Mouse (Mus musculus): Measurements from ENCODE around the gene Olfr851. TPM values are rescaled to one million over a fixed set of nuclear protein-coding genes. Genes with fewer than 3 reads are reported as not detected.

Olfr851 gene
- polyA plus RNA-seq (2017; shearing (Covaris generic)) = not detected

GRCm38 (mm10) chr9:19492995-19493394 lies at the start of gene Olfr851:
Gene Olfr851, plus strand, starts transcription at chr9:19493295.

DNA sequence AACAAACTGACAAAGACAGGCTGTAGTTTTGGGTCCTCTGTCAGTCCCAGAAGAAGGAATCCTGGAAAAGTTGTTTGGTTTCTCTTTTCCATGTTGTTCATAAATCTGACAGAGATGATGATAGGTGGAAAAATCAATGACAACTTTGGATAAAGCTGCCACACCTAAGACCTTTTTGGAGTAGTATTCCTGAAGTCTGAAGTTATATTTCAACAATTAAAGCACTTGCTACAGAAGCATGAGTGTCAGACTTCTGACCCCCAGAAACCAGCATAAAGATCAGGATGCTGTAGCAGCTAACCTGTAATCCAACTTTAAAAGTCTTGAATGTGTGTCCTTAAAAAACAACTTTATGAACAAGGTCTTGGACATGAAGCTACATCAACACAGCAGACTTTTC lies 14.9 kb upstream of the Olfr851 start, which contains the start of gene Olfr850:
Olfr850 (minus strand) TSS at position 101 of the 400 bp plus-strand sequence.

DNA sequence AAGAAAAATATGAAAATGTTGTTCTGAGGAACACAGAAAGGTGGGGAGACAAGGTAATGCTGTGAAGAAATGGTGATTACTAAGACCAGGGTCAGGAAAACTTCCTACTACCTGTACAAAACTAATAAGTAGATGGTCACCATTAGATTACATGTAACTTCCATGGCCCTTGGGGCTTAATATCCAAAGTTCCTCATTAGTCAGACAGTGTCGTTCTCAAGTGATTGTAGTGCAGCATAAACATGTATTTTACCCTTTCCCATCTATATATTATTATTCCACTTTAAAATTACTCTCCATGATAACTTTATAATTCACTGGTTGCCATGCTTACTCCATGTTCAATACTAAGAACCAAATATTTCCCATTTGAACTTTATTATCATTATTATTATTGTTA lies 47.9 kb downstream of the Olfr851 start, which contains the start of gene Olfr853:
Olfr853 (minus strand) TSS at position 101 of the 400 bp plus-strand sequence.

Other genes with a start within 250 kb of the Olfr851 start
- gene Olfr843, start 241.3 kb upstream of the Olfr851 start, polyA plus RNA-seq (2017; shearing (Covaris generic)) = not detected
- not detected for gene Olfr844, start 176.9 kb upstream of the Olfr851 start, polyA plus RNA-seq (2017; shearing (Covaris generic))
- gene Olfr845, start 156.8 kb upstream of the Olfr851 start, polyA plus RNA-seq (2017; shearing (Covaris generic)) = not detected
- not detected for gene Olfr846, start 129.3 kb upstream of the Olfr851 start, polyA plus RNA-seq (2017; shearing (Covaris generic))
- not detected for gene Olfr847, start 114.6 kb upstream of the Olfr851 start, polyA plus RNA-seq (2017; shearing (Covaris generic))
- not detected for gene Olfr849, start 53.0 kb upstream of the Olfr851 start, polyA plus RNA-seq (2017; shearing (Covaris generic))
- not detected for gene Olfr850, start 15.0 kb upstream of the Olfr851 start, polyA plus RNA-seq (2017; shearing (Covaris generic))
- not detected for gene Olfr853, start 47.8 kb downstream of the Olfr851 start, polyA plus RNA-seq (2017; shearing (Covaris generic))
- gene Olfr854, start 74.1 kb downstream of the Olfr851 start, polyA plus RNA-seq (2017; shearing (Covaris generic)) = not detected
- gene Olfr855, start 89.3 kb downstream of the Olfr851 start, polyA plus RNA-seq (2017; shearing (Covaris generic)) = not detected
- gene Zfp317, start 128.8 kb downstream of the Olfr851 start, polyA plus RNA-seq (2017; shearing (Covaris generic)) = 41.2 TPM
- not detected for gene Olfr857, start 216.1 kb downstream of the Olfr851 start, polyA plus RNA-seq (2017; shearing (Covaris generic))

Data from activated CD4-positive, CD25-positive, alpha-beta regulatory T cell, adult 9 weeks (primary cell).